Mouse (Mus musculus): ENCODE measurements around the gene Rbbp8nl. TPM values are rescaled to one million over a fixed set of nuclear protein-coding genes. Genes with fewer than 3 reads are reported as not detected.

Gene Rbbp8nl
- total and polyA plus RNA-seq, 3 experiments: not detected

GRCm38 (mm10) chr2:180228592-180228991, 61.1 kb downstream of the Rbbp8nl start:
- Histone ChIP-seq H3K4me3 (ENCODE audit: control insufficient read depth in 1 of 2, insufficient read depth in 1 of 2, low read depth in 2 of 2, low read length in 2 of 2) (no peak overlapping the region), H3K9ac (ENCODE audit: control insufficient read depth, low read depth, low read length, poor library complexity, severe bottlenecking) (no peak overlapping the region), H3K79me2 (ENCODE audit: control insufficient read depth, insufficient read depth, low read length, poor library complexity) (peaks cover 1% of the 10 kb centered on the region; the same call in 1 of the 2 replicates), H3K27ac (ENCODE audit: control insufficient read depth, low read depth, low read length) (no peak overlapping the region), H3K9me3 (replicated peaks; ENCODE audit: insufficient read depth, low read length) (no peaks in the 10 kb centered on the region), H3K4me1 (ENCODE audit: control insufficient read depth in 1 of 2, insufficient read depth in 2 of 2, low read length in 2 of 2) (peaks cover 0 to 11% of the 10 kb centered on the region in 2 experiments; a peak in 1 of 4 replicates), H3K27me3 (ENCODE audit: control insufficient read depth in 1 of 2, insufficient read depth in 2 of 2, low read length in 2 of 2) (no peaks in the 10 kb centered on the region), H3K36me3 (ENCODE audit: control insufficient read depth in 1 of 2, insufficient read depth in 2 of 2, low read length in 2 of 2) (no peaks in the 10 kb centered on the region)
- TF ChIP-seq POLR2A (IDR thresholded peaks at IDR 0.05; ENCODE audit: control insufficient read depth in 1 of 2, insufficient read depth in 1 of 2, low read depth in 1 of 2, low read length in 2 of 2, poor library complexity in 1 of 2) (no peak), KAT2A (conservative IDR thresholded peaks at IDR 0.05; ENCODE audit: low read depth, low read length) (no peak), USF2 (IDR thresholded peaks at IDR 0.05; ENCODE audit: borderline replicate concordance in 1 of 2, insufficient read depth in 1 of 2, low read depth in 1 of 2, low read length in 2 of 2) (no peak), USF1 (IDR thresholded peaks at IDR 0.05; ENCODE audit: low read depth, low read length) (no peak)
- DNase-seq (ENCODE audit: low read depth, low spot score): peak; percentile 15

DNA sequence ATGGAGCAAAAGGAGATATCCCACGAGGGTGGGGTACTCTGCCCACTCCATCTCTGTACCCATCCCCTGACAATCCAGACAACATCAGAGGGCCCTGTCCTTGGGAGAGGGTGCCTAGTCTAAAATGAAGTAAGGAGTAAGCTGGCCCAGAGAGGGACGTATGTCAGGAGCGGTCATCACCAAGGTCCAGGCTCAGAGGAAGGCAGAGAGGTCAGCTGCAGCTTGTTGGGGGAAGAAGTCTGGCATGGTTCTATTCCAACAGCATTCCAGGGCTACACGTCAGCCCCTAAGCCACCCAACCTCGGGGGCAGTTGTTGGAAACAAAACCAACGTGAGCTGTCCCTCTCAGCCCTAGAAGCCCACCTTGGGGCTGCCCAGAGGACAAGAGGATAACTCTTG, 61.6 kb downstream of the Rbbp8nl start:
- Histone ChIP-seq H3K9me3 (replicated peaks; ENCODE audit: insufficient read depth, low read length) (no peaks in the 10 kb centered on the region), H3K9ac (ENCODE audit: control insufficient read depth, low read depth, low read length, poor library complexity, severe bottlenecking) (no peak overlapping the region), H3K27ac (ENCODE audit: control insufficient read depth, low read depth, low read length) (no peak overlapping the region), H3K27me3 (ENCODE audit: control insufficient read depth in 1 of 2, insufficient read depth in 2 of 2, low read length in 2 of 2) (no peaks in the 10 kb centered on the region), H3K4me1 (ENCODE audit: control insufficient read depth in 1 of 2, insufficient read depth in 2 of 2, low read length in 2 of 2) (peaks cover 0 to 11% of the 10 kb centered on the region in 2 experiments; a peak in 1 of 4 replicates), H3K79me2 (ENCODE audit: control insufficient read depth, insufficient read depth, low read length, poor library complexity) (peaks cover 1% of the 10 kb centered on the region; the same call in 1 of the 2 replicates), H3K36me3 (ENCODE audit: control insufficient read depth in 1 of 2, insufficient read depth in 2 of 2, low read length in 2 of 2) (no peaks in the 10 kb centered on the region), H3K4me3 (ENCODE audit: control insufficient read depth in 1 of 2, insufficient read depth in 1 of 2, low read depth in 2 of 2, low read length in 2 of 2) (no peak overlapping the region)
- TF ChIP-seq POLR2AphosphoS2 (IDR thresholded peaks at IDR 0.05; ENCODE audit: low read length) (no peak), MAFK (IDR thresholded peaks at IDR 0.05; ENCODE audit: borderline replicate concordance, low read depth, low read length) (no peak), MAZ (IDR thresholded peaks at IDR 0.05; ENCODE audit: low read depth, low read length) (no peak), CTCF (IDR thresholded peaks at IDR 0.05 in 2 of 3, conservative IDR thresholded peaks at IDR 0.05 in 1 of 3; ENCODE audit: control insufficient read depth in 1 of 3, insufficient read depth in 1 of 3, low read depth in 2 of 3, low read length in 3 of 3, poor library complexity in 1 of 3, severe bottlenecking in 1 of 3) (no peak), ZNF384 (IDR thresholded peaks at IDR 0.05; ENCODE audit: low read depth, low read length) (no peak), CHD1 (IDR thresholded peaks at IDR 0.05; ENCODE audit: low read depth, low read length) (no peak), SIN3A (IDR thresholded peaks at IDR 0.05; ENCODE audit: low read length) (no peak), RCOR1 (IDR thresholded peaks at IDR 0.05; ENCODE audit: low read depth, low read length) (no peak), JUND (IDR thresholded peaks at IDR 0.05; ENCODE audit: low read depth, low read length) (no peak)
- no peak for DNase-seq (ENCODE audit: low read depth, low spot score)

Other genes with a start within 250 kb of the Rbbp8nl start
- gene Psma7, start 247.4 kb downstream of the Rbbp8nl start, total RNA-seq (2012; rRNA removed): 515 and 606 TPM in 2 replicates
- gene Psma7, start 247.4 kb downstream of the Rbbp8nl start, polyA plus RNA-seq (2012; ENCODE audit: insufficient read depth in 1 of 2, insufficient read length in 2 of 2, low read depth in 1 of 2, low replicate concordance in 2 of 2, missing spikeins in 1 of 2): 100 to 1,000 TPM; 394 to 458 TPM
- 2.8 and 3.1 TPM in 2 replicates for gene Ss18l1, start 247.4 kb downstream of the Rbbp8nl start, total RNA-seq (2012; rRNA removed)
- 1 to 10 TPM in 1 of 2 experiments, not detected in 1; 4.3 TPM for gene Ss18l1, start 247.4 kb downstream of the Rbbp8nl start, polyA plus RNA-seq (2012; ENCODE audit: insufficient read depth in 1 of 2, insufficient read length in 2 of 2, low read depth in 1 of 2, low replicate concordance in 2 of 2, missing spikeins in 1 of 2)
- gene Mtg2, start 219.3 kb downstream of the Rbbp8nl start, total RNA-seq (2012; rRNA removed): 35.2 and 41.2 TPM in 2 replicates
- gene Mtg2, start 219.3 kb downstream of the Rbbp8nl start, polyA plus RNA-seq (2012; ENCODE audit: insufficient read depth in 1 of 2, insufficient read length in 2 of 2, low read depth in 1 of 2, low replicate concordance in 2 of 2, missing spikeins in 1 of 2): 10 to 100 TPM in 1 of 2 experiments, not detected in 1; 30.9 TPM
- not detected in 2 replicates for gene Hrh3, start 185.4 kb downstream of the Rbbp8nl start, total RNA-seq (2012; rRNA removed)
- gene Hrh3, start 185.4 kb downstream of the Rbbp8nl start, polyA plus RNA-seq (2012; ENCODE audit: insufficient read depth in 1 of 2, insufficient read length in 2 of 2, low read depth in 1 of 2, low replicate concordance in 2 of 2, missing spikeins in 1 of 2): not detected
- 13.3 and 18.9 TPM in 2 replicates for gene Osbpl2, start 170.6 kb downstream of the Rbbp8nl start, total RNA-seq (2012; rRNA removed)
- gene Osbpl2, start 170.6 kb downstream of the Rbbp8nl start, polyA plus RNA-seq (2012; ENCODE audit: insufficient read depth in 1 of 2, insufficient read length in 2 of 2, low read depth in 1 of 2, low replicate concordance in 2 of 2, missing spikeins in 1 of 2): 10 to 100 TPM in 1 of 2 experiments, not detected in 1; 25.5 TPM
- gene Adrm1, start 118.4 kb downstream of the Rbbp8nl start, total RNA-seq (2012; rRNA removed): 287 and 295 TPM in 2 replicates
- 100 to 1,000 TPM in 1 of 2 experiments, not detected in 1; 312 TPM for gene Adrm1, start 118.4 kb downstream of the Rbbp8nl start, polyA plus RNA-seq (2012; ENCODE audit: insufficient read depth in 1 of 2, insufficient read length in 2 of 2, low read depth in 1 of 2, low replicate concordance in 2 of 2, missing spikeins in 1 of 2)
- gene Lama5, start 64.0 kb downstream of the Rbbp8nl start, total RNA-seq (2012; rRNA removed): 4.5 and 6.1 TPM in 2 replicates
- gene Lama5, start 64.0 kb downstream of the Rbbp8nl start, polyA plus RNA-seq (2012; ENCODE audit: insufficient read depth in 1 of 2, insufficient read length in 2 of 2, low read depth in 1 of 2, low replicate concordance in 2 of 2, missing spikeins in 1 of 2): 10 to 100 TPM in 1 of 2 experiments, not detected in 1; 14.6 TPM
- gene Rps21, start 32.5 kb downstream of the Rbbp8nl start, total RNA-seq (2012; rRNA removed): 4,335 and 4,916 TPM in 2 replicates
- 1,000 to 10,000 TPM in 1 of 2 experiments, 100 to 1,000 TPM in 1; 995 to 1,182 TPM for gene Rps21, start 32.5 kb downstream of the Rbbp8nl start, polyA plus RNA-seq (2012; ENCODE audit: insufficient read depth in 1 of 2, insufficient read length in 2 of 2, low read depth in 1 of 2, low replicate concordance in 2 of 2, missing spikeins in 1 of 2)
- gene Cables2, start 16.4 kb downstream of the Rbbp8nl start, total RNA-seq (2012; rRNA removed): 9.3 and 10.7 TPM in 2 replicates
- 10 to 100 TPM in 1 of 2 experiments, not detected in 1; 16.7 TPM for gene Cables2, start 16.4 kb downstream of the Rbbp8nl start, polyA plus RNA-seq (2012; ENCODE audit: insufficient read depth in 1 of 2, insufficient read length in 2 of 2, low read depth in 1 of 2, low replicate concordance in 2 of 2, missing spikeins in 1 of 2)
- not detected in 2 replicates for gene Gata5, start 44.8 kb upstream of the Rbbp8nl start, total RNA-seq (2012; rRNA removed)
- gene Gata5, start 44.8 kb upstream of the Rbbp8nl start, polyA plus RNA-seq (2012; ENCODE audit: insufficient read depth in 1 of 2, insufficient read length in 2 of 2, low read depth in 1 of 2, low replicate concordance in 2 of 2, missing spikeins in 1 of 2): not detected
- not detected in 2 replicates for gene Slco4a1, start 166.4 kb upstream of the Rbbp8nl start, total RNA-seq (2012; rRNA removed)
- not detected for gene Slco4a1, start 166.4 kb upstream of the Rbbp8nl start, polyA plus RNA-seq (2012; ENCODE audit: insufficient read depth in 1 of 2, insufficient read length in 2 of 2, low read depth in 1 of 2, low replicate concordance in 2 of 2, missing spikeins in 1 of 2)
- gene Ntsr1, start 210.1 kb upstream of the Rbbp8nl start, total RNA-seq (2012; rRNA removed): not detected in 2 replicates
- not detected for gene Ntsr1, start 210.1 kb upstream of the Rbbp8nl start, polyA plus RNA-seq (2012; ENCODE audit: insufficient read depth in 1 of 2, insufficient read length in 2 of 2, low read depth in 1 of 2, low replicate concordance in 2 of 2, missing spikeins in 1 of 2)